Mouse (Mus musculus) kidney, embryonic 14.5 days (tissue): ENCODE results near the gene AU040320. TPM values are rescaled to one million over a fixed set of nuclear protein-coding genes. Genes with fewer than 3 reads are reported as not detected.

Experiments used
- ATAC-seq: fragments of 200-750 bp; cut with Nextera tagmentation; 2 replicates; pipeline ENCODE4 v1.8.0; 2017; ENCODE audit warnings: moderate number of reproducible peaks, mild to moderate bottlenecking, moderate TSS enrichment, moderate library complexity; ENCODE audit not compliant: low FRiP score, low TSS enrichment
- H3K27ac ChIP-seq: fragments of 300-500 bp; sonication (generic); 2 replicates; pipeline ENCODE4 v1.5.1; 2014; ENCODE audit warnings: low read depth, mild to moderate bottlenecking, low read length, moderate library complexity, mixed read lengths
- H3K27me3 ChIP-seq: fragments of 300-500 bp; sonication (generic); 2 replicates; pipeline ENCODE4 v1.6.1; 2014; ENCODE audit warnings: mild to moderate bottlenecking, low read length; ENCODE audit not compliant: control insufficient read depth, insufficient read depth
- H3K36me3 ChIP-seq: fragments of 300-500 bp; sonication (generic); 2 replicates; pipeline ENCODE4 v1.6.1; 2014; ENCODE audit warnings: low read length, mixed read lengths; ENCODE audit not compliant: control insufficient read depth, insufficient read depth
- H3K4me1 ChIP-seq: fragments of 300-500 bp; sonication (generic); 2 replicates; pipeline ENCODE4 v1.6.1; 2014; ENCODE audit warnings: low read length, mixed read lengths; ENCODE audit not compliant: control insufficient read depth, insufficient read depth
- H3K4me2 ChIP-seq: fragments of 300-500 bp; sonication (generic); replicated peaks from 2 replicates; pipeline ENCODE4 v1.6.1; 2014; ENCODE audit warnings: low read depth, mild to moderate bottlenecking, low read length
- H3K4me3 ChIP-seq: fragments of 300-500 bp; sonication (generic); 2 replicates; pipeline ENCODE4 v1.5.1; 2014; ENCODE audit warnings: mild to moderate bottlenecking, low read length
- H3K9ac ChIP-seq: fragments of 300-500 bp; sonication (generic); 2 replicates; pipeline ENCODE4 v1.6.1; 2014; ENCODE audit warnings: low read depth, mild to moderate bottlenecking, low read length, moderate library complexity
- H3K9me3 ChIP-seq: fragments of 300-500 bp; sonication (generic); 2 replicates; pipeline ENCODE4 v1.6.1; 2016; ENCODE audit warnings: low read length; ENCODE audit not compliant: control insufficient read depth
- WGBS: fragments of 180-500 bp; shearing (Covaris S2); extraction: QIAGEN DNeasy Blood & Tissue Kit; methylation state at CpG from one replicate; pipeline ENCODE4 v1.1.7; 2014; 5-methylcytosine and 5-hydroxymethylcytosine counted together
- polyA plus RNA-seq: library from polyadenylated mRNA; unstranded; fragments of >200 nt; fragmentation: Nextera tagmentation; extraction: Ambion mirVana; gene quantifications from 2 replicates; pipeline ENCODE4 v1.2.1, GENCODE M21; 2014

Gene AU040320
- 19.3 and 23.4 TPM in 2 replicates for polyA plus RNA-seq

DNA sequence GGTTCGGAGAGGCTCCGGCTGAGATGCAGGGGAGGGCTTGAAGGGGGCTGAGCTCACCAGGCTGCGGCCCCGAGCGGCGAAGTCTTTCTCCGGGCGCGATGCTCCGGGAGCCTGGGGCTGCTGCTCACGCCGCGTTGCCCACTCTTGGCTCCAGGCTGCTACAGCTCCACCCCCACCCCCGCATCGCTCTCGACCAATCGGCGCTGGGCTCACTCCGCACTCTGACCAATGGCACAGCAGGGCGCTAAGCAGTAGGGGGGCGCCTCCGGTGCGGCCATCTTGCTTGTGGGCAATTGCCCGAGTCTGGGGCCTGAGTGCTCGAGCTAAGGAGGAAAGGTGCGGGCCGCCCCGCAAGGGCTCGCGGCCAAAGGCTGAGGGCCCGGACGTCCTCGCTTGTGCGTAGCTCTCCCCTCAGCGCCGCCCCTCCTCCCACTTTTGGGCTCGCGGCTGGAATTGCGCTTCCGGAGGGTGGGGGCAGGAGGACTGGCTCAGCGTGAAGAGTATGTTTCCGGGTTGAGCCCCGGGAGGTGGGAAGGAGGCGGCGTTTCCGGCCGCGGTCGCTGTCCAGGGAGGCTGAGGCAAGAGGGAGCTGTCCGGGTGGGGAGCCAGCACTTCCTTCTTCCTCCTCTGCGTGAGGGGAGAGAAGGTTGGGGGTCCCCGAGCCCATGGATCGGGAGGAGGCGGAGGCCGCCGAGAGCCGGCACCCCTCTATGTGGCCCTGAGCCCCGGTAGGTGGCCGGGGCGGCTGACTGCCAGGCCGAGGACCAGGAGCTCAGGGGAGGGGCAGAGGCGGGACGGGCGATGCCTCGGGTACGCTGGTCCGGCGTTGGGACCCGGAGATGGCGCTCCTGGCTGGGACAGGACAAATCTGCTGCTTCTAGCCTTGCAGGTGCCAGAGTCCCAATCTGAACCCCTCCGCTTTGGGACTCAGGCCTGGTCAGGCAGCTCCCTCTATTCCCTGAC, at the start of gene AU040320, which contains the start of gene Ncdn:
TSS of gene AU040320 (plus strand) at position 277 of the 963 bp plus-strand sequence.
TSS of gene Ncdn (minus strand) at position 171 of the 963 bp plus-strand sequence.
- Histone ChIP-seq H3K4me1 (peaks cover 6% of the 10 kb centered on the region), H3K27me3 (no peaks in the 10 kb centered on the region), H3K36me3 (peaks cover 18% of the 10 kb centered on the region), H3K9ac (peak within 1 kb of the TSS; percentile 70), H3K4me2 (peak within 1 kb of the TSS; percentile 97), H3K4me3 (peak within 1 kb of the TSS; percentile 89), H3K9me3 (no peaks in the 10 kb centered on the region), H3K27ac (peak within 1 kb of the TSS; percentile 81)
- peak; percentile 98 for ATAC-seq
- WGBS: under 1% methylated on average over 65 of the region's 71 CpGs

- Histone ChIP-seq H3K36me3 (peaks cover 72% of the 10 kb centered on the region), H3K9ac (no peak overlapping the region), H3K27me3 (no peaks in the 10 kb centered on the region), H3K27ac (no peak overlapping the region), H3K9me3 (no peaks in the 10 kb centered on the region), H3K4me1 (no peaks in the 10 kb centered on the region), H3K4me2 (no peak overlapping the region), H3K4me3 (no peak overlapping the region)
- WGBS: 78% methylated on average over 12 of the region's 12 CpGs
- no peak for ATAC-seq
These were observed 46.5 kb upstream of the AU040320 start for GRCm38 (mm10) chr4:126706630-126707438.

- Histone ChIP-seq H3K9ac (no peak overlapping the region), H3K4me1 (no peaks in the 10 kb centered on the region), H3K27me3 (no peaks in the 10 kb centered on the region), H3K9me3 (no peaks in the 10 kb centered on the region), H3K36me3 (peaks cover 69% of the 10 kb centered on the region), H3K27ac (no peak overlapping the region), H3K4me2 (no peak overlapping the region), H3K4me3 (no peak overlapping the region)
- WGBS: 80% methylated on average over 5 of the region's 5 CpGs
- ATAC-seq: no peak
These were observed 45.9 kb upstream of the AU040320 start for GRCm38 (mm10) chr4:126707439-126707826.

DNA sequence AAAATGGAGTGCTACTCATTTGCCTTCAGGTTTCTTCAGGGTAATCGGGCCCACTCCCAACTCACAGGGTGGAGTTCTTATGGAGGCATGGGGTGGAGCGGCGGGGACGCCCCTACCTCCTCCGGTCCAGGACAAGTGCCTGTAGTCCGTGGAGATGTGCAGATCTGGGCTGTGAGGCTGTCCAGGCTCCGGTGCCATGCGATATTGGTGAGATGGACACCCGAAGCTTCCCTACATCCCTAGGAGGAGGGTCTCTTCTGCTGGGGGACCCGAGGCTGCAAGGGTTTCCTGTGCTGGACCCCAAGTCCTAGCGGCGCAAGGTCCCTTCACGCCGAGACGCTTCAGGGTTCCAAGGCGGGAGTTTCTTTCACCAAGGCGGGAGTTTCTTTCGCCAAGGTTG, 21.2 kb upstream of the AU040320 start:
- 2% methylated on average over 18 of the region's 18 CpGs for WGBS
- Histone ChIP-seq H3K27ac (no peak overlapping the region), H3K36me3 (no peaks in the 10 kb centered on the region), H3K27me3 (peaks cover 81% of the 10 kb centered on the region), H3K4me1 (no peaks in the 10 kb centered on the region; the same call in 1 of the 2 replicates), H3K9ac (no peak overlapping the region), H3K9me3 (no peaks in the 10 kb centered on the region), H3K4me2 (no peak overlapping the region; the same call in 1 of the 2 replicates), H3K4me3 (no peak overlapping the region)
- ATAC-seq: no peak

DNA sequence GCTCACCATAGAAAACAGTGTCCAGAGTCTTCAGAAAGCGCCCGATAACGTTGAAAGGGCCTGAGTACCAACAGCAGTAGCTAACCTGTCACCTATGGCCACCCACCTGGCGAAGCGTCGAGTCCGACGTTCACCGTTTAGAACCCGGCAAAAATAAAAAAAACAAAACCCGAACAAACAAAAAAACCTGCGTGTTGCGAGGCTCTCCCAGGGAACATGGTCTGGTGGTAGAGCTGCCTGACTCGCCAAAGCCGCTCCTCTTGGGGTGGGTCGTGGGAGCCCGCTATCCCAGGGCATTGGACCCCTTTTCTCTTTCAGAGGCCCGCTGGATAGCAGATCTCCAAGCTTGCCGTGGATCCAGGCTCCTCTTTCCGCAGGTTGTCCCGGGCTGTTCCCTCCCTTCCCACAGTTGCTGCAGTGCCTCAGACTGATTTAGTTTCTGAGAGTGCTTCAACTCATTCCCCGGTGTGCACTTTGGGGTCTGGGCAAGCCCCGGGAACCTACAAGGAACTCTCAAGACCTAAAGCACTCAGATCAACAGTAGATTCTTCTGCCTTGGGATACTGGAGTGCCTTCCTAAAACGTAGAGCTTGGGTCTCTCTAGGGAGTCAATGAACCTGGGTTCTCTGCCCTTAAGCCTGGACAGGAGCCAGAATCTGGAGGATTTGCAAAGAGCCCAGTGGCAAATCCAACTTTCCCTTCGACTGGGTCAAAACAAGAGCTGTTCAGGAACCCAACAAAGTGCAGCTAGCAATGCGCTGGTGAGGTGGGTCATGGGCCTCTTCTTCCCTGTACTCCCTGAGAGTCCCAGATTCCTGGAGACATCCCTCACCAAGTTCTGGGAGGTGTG, 20.6 kb upstream of the AU040320 start:
- no peaks in the 10 kb centered on the region for H3K36me3 ChIP-seq
- 5% methylated on average over 26 of the region's 26 CpGs for WGBS
- no peaks in the 10 kb centered on the region for H3K9me3 ChIP-seq
- H3K4me2 ChIP-seq: no peak overlapping the region; the same call in 1 of the 2 replicates
- H3K4me3 ChIP-seq: no peak overlapping the region
- H3K27ac ChIP-seq: no peak overlapping the region
- H3K27me3 ChIP-seq: peaks cover 87% of the 10 kb centered on the region
- H3K4me1 ChIP-seq: no peaks in the 10 kb centered on the region; the same call in 1 of the 2 replicates
- no peak for ATAC-seq
- no peak overlapping the region for H3K9ac ChIP-seq

GRCm38 (mm10) chr4:126734001-126734603, 19.2 kb upstream of the AU040320 start:
- 2% methylated on average over 16 of the region's 16 CpGs for WGBS
- H3K36me3 ChIP-seq: no peaks in the 10 kb centered on the region
- H3K4me3 ChIP-seq: 0 out of 2 replicates have a peak overlapping the region, but pooled peaks have one; percentile 1
- no peaks in the 10 kb centered on the region; the same call in 1 of the 2 replicates for H3K4me1 ChIP-seq
- H3K4me2 ChIP-seq: no peak overlapping the region
- no peaks in the 10 kb centered on the region for H3K9me3 ChIP-seq
- H3K27me3 ChIP-seq: peaks cover 97% of the 10 kb centered on the region
- no peak overlapping the region for H3K27ac ChIP-seq
- ATAC-seq: no peak
- H3K9ac ChIP-seq: no peak overlapping the region

DNA sequence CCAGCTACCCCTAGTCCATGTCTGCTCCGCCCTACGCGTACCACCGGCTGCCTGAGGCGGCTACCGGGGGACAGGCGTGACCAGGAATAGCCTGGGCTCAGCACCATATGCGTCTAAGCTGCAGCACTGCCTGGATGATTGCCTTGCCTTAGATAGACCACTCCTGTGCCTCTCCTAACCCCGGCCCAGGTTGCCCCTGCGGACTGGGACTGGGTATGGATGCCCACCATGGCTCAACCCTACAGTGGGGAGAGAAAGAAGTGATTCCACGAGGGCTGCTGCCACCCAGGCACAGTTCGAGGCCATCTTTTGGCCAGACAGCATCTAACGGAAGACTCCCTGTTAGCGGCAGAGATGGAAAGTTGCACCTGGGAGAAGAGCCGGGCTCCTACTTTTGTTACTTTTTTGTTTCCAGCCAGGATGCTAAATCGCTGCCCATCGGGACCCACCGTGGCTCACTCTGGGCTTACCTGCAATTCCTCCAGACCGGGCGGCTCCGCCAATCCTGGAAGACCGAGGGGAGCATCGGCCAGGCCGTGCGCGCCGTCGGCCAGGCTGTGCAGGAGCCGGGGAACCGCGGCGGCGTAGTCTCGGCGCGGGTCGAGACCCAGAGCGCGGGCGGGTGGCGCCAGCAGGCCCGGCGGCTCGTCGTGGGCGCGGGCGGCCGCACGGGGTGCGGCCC, 18.5 kb upstream of the AU040320 start:
- Histone ChIP-seq H3K4me1 (no peaks in the 10 kb centered on the region; the same call in 1 of the 2 replicates), H3K9me3 (no peaks in the 10 kb centered on the region), H3K9ac (peak overlapping the region; percentile 23; the same call in 1 of the 2 replicates), H3K36me3 (no peaks in the 10 kb centered on the region), H3K27ac (no peak overlapping the region), H3K4me2 (peak overlapping the region; percentile 10), H3K27me3 (peaks cover 95% of the 10 kb centered on the region), H3K4me3 (peak overlapping the region; percentile 30)
- ATAC-seq: no peak
- 4% methylated on average over 50 of the region's 51 CpGs for WGBS
